Mouse (Mus musculus) midbrain, postnatal 0 days (tissue): Measurements from ENCODE around the gene Tet3. TPM values are rescaled to one million over a fixed set of nuclear protein-coding genes. Genes with fewer than 3 reads are reported as not detected.

Experiments
- ATAC-seq: fragments of 200-750 bp; cut with Nextera tagmentation; 2 replicates; pipeline ENCODE4 v1.8.0; 2017; ENCODE audit warnings: moderate number of reproducible peaks, mild to moderate bottlenecking, moderate TSS enrichment, moderate library complexity; ENCODE audit not compliant: low FRiP score
- DNase-seq: peaks from one replicate; pipeline ENCODE4 v3.0.0-alpha.2; 2015; ENCODE audit warnings: low spot score
- H3K27ac ChIP-seq: fragments of 300-500 bp; sonication (generic); 2 replicates; pipeline ENCODE4 v1.5.1; 2014; ENCODE audit warnings: low read depth, mild to moderate bottlenecking, low read length, mixed read lengths
- H3K27me3 ChIP-seq: fragments of 300-500 bp; sonication (generic); 2 replicates; pipeline ENCODE4 v1.6.1; 2014; ENCODE audit warnings: low read length, control low read depth, mixed read lengths; ENCODE audit not compliant: insufficient read depth
- H3K36me3 ChIP-seq: fragments of 300-500 bp; sonication (generic); 2 replicates; pipeline ENCODE4 v1.6.1; 2014; ENCODE audit warnings: low read length, control low read depth, mixed read lengths; ENCODE audit not compliant: insufficient read depth
- H3K4me1 ChIP-seq: fragments of 300-500 bp; sonication (generic); 2 replicates; pipeline ENCODE4 v1.6.1; 2014; ENCODE audit warnings: mild to moderate bottlenecking, control low read depth, antibody characterized with exemption, low read length, mixed read lengths; ENCODE audit not compliant: insufficient read depth
- H3K4me2 ChIP-seq: fragments of 300-500 bp; sonication (generic); 2 replicates; pipeline ENCODE4 v1.6.1; 2014; ENCODE audit warnings: low read depth, mild to moderate bottlenecking, low read length, mixed read lengths; ENCODE audit not compliant: poor library complexity, severe bottlenecking
- H3K4me3 ChIP-seq: fragments of 300-500 bp; sonication (generic); 2 replicates; pipeline ENCODE4 v1.5.1; 2014; ENCODE audit warnings: low read depth, mild to moderate bottlenecking, low read length, moderate library complexity
- H3K9ac ChIP-seq: fragments of 300-500 bp; sonication (generic); replicated peaks from 2 replicates; pipeline ENCODE4 v1.6.1; 2014; ENCODE audit warnings: mild to moderate bottlenecking, low read length, moderate library complexity, mixed read lengths; ENCODE audit not compliant: poor library complexity, severe bottlenecking
- H3K9me3 ChIP-seq: fragments of 300-500 bp; sonication (generic); 2 replicates; pipeline ENCODE4 v1.6.1; 2016; ENCODE audit warnings: low read length, control low read depth
- CTCF ChIP-seq: IDR thresholded peaks from 2 replicates; pipeline ENCODE4 v1.5.1; 2016; ENCODE audit warnings: antibody characterized with exemption, mild to moderate bottlenecking
- WGBS: fragments of 180-500 bp; shearing (Covaris S2); extraction: QIAGEN DNeasy Blood & Tissue Kit; methylation state at CpG from one replicate; pipeline ENCODE4 v1.1.7; 2014; 5-methylcytosine and 5-hydroxymethylcytosine counted together
- polyA plus RNA-seq: library from polyadenylated mRNA; unstranded; fragments of >200 nt; fragmentation: Nextera tagmentation; extraction: Ambion mirVana; gene quantifications from 2 replicates; pipeline ENCODE4 v1.2.1, GENCODE M21; 2015
- total RNA-seq: library from RNA; depleted of rRNA; stranded (reverse); fragments of >200 nt; gene quantifications from 2 replicates; pipeline ENCODE4 v1.2.3, GENCODE M21; 2014; rRNA removed

Gene Tet3
- total RNA-seq (32.0 and 38.3 TPM in 2 replicates), polyA plus RNA-seq (45.3 and 48.5 TPM in 2 replicates)

GRCm38 (mm10) chr6:83459034-83459644 is at the start of gene Tet3:
Gene Tet3 (minus strand): TSS chr6:83459084.
- Histone ChIP-seq H3K4me1 (peaks cover 16% of the 10 kb centered on the region), H3K27ac (no peak within 1 kb of the TSS), H3K27me3 (no peaks in the 10 kb centered on the region), H3K36me3 (no peaks in the 10 kb centered on the region), H3K9ac (no peak within 1 kb of the TSS), H3K4me3 (no peak within 1 kb of the TSS), H3K4me2 (no peak within 1 kb of the TSS), H3K9me3 (no peaks in the 10 kb centered on the region)
- no peak for TF ChIP-seq CTCF
- no peak for ATAC-seq
- WGBS = 86% methylated on average over 4 of the region's 4 CpGs
- DNase-seq = no peak

GRCm38 (mm10) chr6:83507168-83507546 is 48.3 kb upstream of the Tet3 start:
- TF ChIP-seq CTCF = no peak
- Histone ChIP-seq H3K36me3 (no peaks in the 10 kb centered on the region), H3K4me2 (peak overlapping the region; percentile 65), H3K4me3 (peak overlapping the region; percentile 66), H3K9ac (0 out of 2 replicates have a peak overlapping the region, but pooled peaks have one; percentile 25), H3K9me3 (no peaks in the 10 kb centered on the region), H3K27me3 (no peaks in the 10 kb centered on the region), H3K27ac (peak overlapping the region; percentile 97; the same call in 1 of the 2 replicates), H3K4me1 (no peaks in the 10 kb centered on the region)
- WGBS = 35% methylated on average over 6 of the region's 6 CpGs
- ATAC-seq (no peak; the same call in none of the 2 replicates), DNase-seq (no peak)

- WGBS = under 1% methylated on average over 54 of the region's 54 CpGs
- Histone ChIP-seq H3K27ac (peak within 1 kb of the TSS; percentile 97), H3K9me3 (no peaks in the 10 kb centered on the region), H3K4me2 (peak within 1 kb of the TSS; percentile 65), H3K4me1 (no peaks in the 10 kb centered on the region), H3K27me3 (no peaks in the 10 kb centered on the region), H3K36me3 (no peaks in the 10 kb centered on the region), H3K4me3 (peak within 1 kb of the TSS; percentile 66), H3K9ac (peak within 1 kb of the TSS; percentile 84)
- ATAC-seq = peak; percentile 98
- DNase-seq = peak; percentile 99
- TF ChIP-seq CTCF = no peak
Observed at GRCm38 (mm10) chr6:83506258-83507167, 47.6 kb upstream of the Tet3 start, which contains the start of gene Dguok. Gene Dguok (minus strand): TSS chr6:83506969.

GRCm38 (mm10) chr6:83505554-83505953 is 46.7 kb upstream of the Tet3 start:
- peak overlapping the region; percentile 65 for H3K4me2 ChIP-seq
- no peaks in the 10 kb centered on the region for H3K36me3 ChIP-seq
- H3K9me3 ChIP-seq = no peaks in the 10 kb centered on the region
- 0 out of 2 replicates have a peak overlapping the region, but pooled peaks have one; percentile 97 for H3K27ac ChIP-seq
- no peak overlapping the region; the same call in 1 of the 2 replicates for H3K9ac ChIP-seq
- ATAC-seq (no peak), DNase-seq (no peak)
- 95% methylated on average over 4 of the region's 4 CpGs for WGBS
- H3K4me1 ChIP-seq = no peaks in the 10 kb centered on the region
- H3K27me3 ChIP-seq = no peaks in the 10 kb centered on the region
- peak overlapping the region; percentile 66 for H3K4me3 ChIP-seq
- TF ChIP-seq CTCF = no peak

GRCm38 (mm10) chr6:83503361-83503760 is 44.5 kb upstream of the Tet3 start:
- no peak overlapping the region for H3K4me3 ChIP-seq
- H3K9ac ChIP-seq = no peak overlapping the region
- 90% methylated on average over 3 of the region's 3 CpGs for WGBS
- no peak for TF ChIP-seq CTCF
- no peak overlapping the region for H3K4me2 ChIP-seq
- no peaks in the 10 kb centered on the region for H3K4me1 ChIP-seq
- no peaks in the 10 kb centered on the region for H3K36me3 ChIP-seq
- DNase-seq (no peak), ATAC-seq (no peak)
- no peak overlapping the region for H3K27ac ChIP-seq
- H3K9me3 ChIP-seq = no peaks in the 10 kb centered on the region
- H3K27me3 ChIP-seq = no peaks in the 10 kb centered on the region
